Comparison of ENCODE assay signal across 11 mouse cellular contexts in genomic region chr13:52476222-52476621, GRCm38 (mm10). TPM values are rescaled to one million over a fixed set of nuclear protein-coding genes. Genes with fewer than 3 reads are reported as not detected.
A peak's percentile ranks its signal among the peaks of the same experiment; 100 is the strongest.
DNase-seq lines count a peak whose midpoint lies in the region; ATAC-seq and TF ChIP-seq lines count a peak whose summit lies in the region.
"Had no signal": no experiment of that assay in that cellular context is flagged by ENCODE, and none has a peak within 500 bp of the region (broad histone marks: within the 10 kb centered on the region; RNA-seq: fewer than 3 reads in every experiment).

No protein-coding gene starts in this region.

- no peaks in the 10 kb centered on the region for H3K79me2 ChIP-seq in heart, adult 2 months (replicated peaks; ENCODE audit: control insufficient read depth, insufficient read depth, low read length)

- TF ChIP-seq EP300 in heart, adult 2 months (IDR thresholded peaks at IDR 0.05; ENCODE audit: insufficient read depth, low read depth, low read length), result no peak
- TF ChIP-seq EP300 in stomach, postnatal 0 days (optimal IDR thresholded peaks at IDR 0.05), result no peak

- H3K4me3 ChIP-seq in heart, adult 2 months, result no peak overlapping the region
- no peak overlapping the region for H3K4me3 ChIP-seq in midbrain, embryonic 14.5 days (replicated peaks; ENCODE audit: low read depth, low read length)
- H3K4me3 ChIP-seq in midbrain, embryonic 10.5 days, result no peak overlapping the region
- no peak overlapping the region for H3K4me3 ChIP-seq in stomach, postnatal 0 days (ENCODE audit: low read depth, low read length)
- H3K4me3 ChIP-seq: limb, embryonic 13.5 days; myocyte had no signal

- H3K27me3 ChIP-seq in heart, adult 2 months (ENCODE audit: control insufficient read depth, insufficient read depth, low read length), result no peaks in the 10 kb centered on the region
- H3K27me3 ChIP-seq in midbrain, embryonic 14.5 days (ENCODE audit: control insufficient read depth, insufficient read depth, low read length), result no peaks in the 10 kb centered on the region
- peaks cover 18% of the 10 kb centered on the region; the same call in 1 of the 2 replicates for H3K27me3 ChIP-seq in midbrain, embryonic 10.5 days (ENCODE audit: low read depth, poor library complexity, severe bottlenecking)
- no peaks in the 10 kb centered on the region for H3K27me3 ChIP-seq in stomach, postnatal 0 days (ENCODE audit: control insufficient read depth, insufficient read depth, low read length)
- H3K27me3 ChIP-seq: limb, embryonic 13.5 days had no signal

- DNase-seq in heart, adult 2 months, result no peak
- DNase-seq in heart, adult 8-10 months (ENCODE audit: low spot score), result no peak
- peak; percentile 31 for DNase-seq in midbrain, embryonic 14.5 days
- DNase-seq in midbrain, embryonic 10.5 days (ENCODE audit: low spot score), result no peak
- no peak for DNase-seq in stomach, postnatal 0 days (ENCODE audit: low spot score)
- no peak for DNase-seq in left cerebral cortex, adult 18-20 months (ENCODE audit: low spot score in 2 of 2)
- DNase-seq in adrenal gland, adult (ENCODE audit: inconsistent age in 2 of 2, low spot score in 1 of 2), result no peak
- DNase-seq: cerebellum, adult 11 months had no signal

- WGBS in heart, adult 2 months, result 58% methylated on average over 3 of the region's 3 CpGs
- 58% methylated on average over 3 of the region's 3 CpGs for WGBS in midbrain, embryonic 14.5 days
- WGBS in midbrain, embryonic 10.5 days, result 62% methylated on average over 3 of the region's 3 CpGs
- WGBS in stomach, postnatal 0 days, result 60% methylated on average over 3 of the region's 3 CpGs

- H3K4me2 ChIP-seq in midbrain, embryonic 14.5 days (ENCODE audit: low read length), result no peak overlapping the region
- no peak overlapping the region for H3K4me2 ChIP-seq in stomach, postnatal 0 days (replicated peaks; ENCODE audit: low read depth)
- H3K4me2 ChIP-seq: limb, embryonic 13.5 days had no signal

- no peak overlapping the region for H3K27ac ChIP-seq in heart, adult 2 months
- no peak overlapping the region for H3K27ac ChIP-seq in midbrain, embryonic 14.5 days (replicated peaks; ENCODE audit: low read depth, low read length)
- H3K27ac ChIP-seq in midbrain, embryonic 10.5 days (replicated peaks), result no peak overlapping the region
- no peak overlapping the region for H3K27ac ChIP-seq in stomach, postnatal 0 days (replicated peaks)
- H3K27ac ChIP-seq: limb, embryonic 13.5 days had no signal

- H3K9ac ChIP-seq in heart, adult 2 months (ENCODE audit: low read depth, low read length), result no peak overlapping the region
- no peak overlapping the region for H3K9ac ChIP-seq in midbrain, embryonic 14.5 days (replicated peaks; ENCODE audit: low read length)
- no peak overlapping the region for H3K9ac ChIP-seq in stomach, postnatal 0 days (ENCODE audit: low read length)
- H3K9ac ChIP-seq: limb, embryonic 13.5 days had no signal

- ATAC-seq in midbrain, embryonic 14.5 days (ENCODE audit: low FRiP score, low TSS enrichment), result no peak
- 0 out of 2 replicates have a peak, but pooled peaks have one; percentile 36 for ATAC-seq in common myeloid progenitor, adult 5-6 weeks (replicated peaks; ENCODE audit: low read depth, poor library complexity, severe bottlenecking)
- no peak for ATAC-seq in stomach, postnatal 0 days (ENCODE audit: low FRiP score, low TSS enrichment)

- TF ChIP-seq POLR2A in heart, adult 2 months (IDR thresholded peaks at IDR 0.05; ENCODE audit: insufficient read depth, low read depth, low read length), result no peak

- H3K9me3 ChIP-seq in midbrain, embryonic 14.5 days (ENCODE audit: control insufficient read depth, low read length), result no peaks in the 10 kb centered on the region
- H3K9me3 ChIP-seq in midbrain, embryonic 10.5 days (replicated peaks), result no peaks in the 10 kb centered on the region
- H3K9me3 ChIP-seq in stomach, postnatal 0 days (ENCODE audit: control insufficient read depth, low read length), result no peaks in the 10 kb centered on the region
- H3K9me3 ChIP-seq: limb, embryonic 13.5 days had no signal

- H3K36me3 ChIP-seq in heart, adult 2 months (ENCODE audit: control insufficient read depth, insufficient read depth, low read length), result no peaks in the 10 kb centered on the region
- H3K36me3 ChIP-seq in midbrain, embryonic 14.5 days (ENCODE audit: control insufficient read depth, insufficient read depth, low read length), result no peaks in the 10 kb centered on the region
- no peaks in the 10 kb centered on the region for H3K36me3 ChIP-seq in midbrain, embryonic 10.5 days
- H3K36me3 ChIP-seq in stomach, postnatal 0 days (ENCODE audit: control insufficient read depth, insufficient read depth, low read length), result no peaks in the 10 kb centered on the region
- H3K36me3 ChIP-seq: limb, embryonic 13.5 days had no signal

- intact Hi-C loops in heart, adult 2 months (cut with DNase I), result no loop called here

- peak; percentile 49 for TF ChIP-seq CTCF in heart, adult 2 months (IDR thresholded peaks at IDR 0.05)
- peak; percentile 58 for TF ChIP-seq CTCF in stomach, postnatal 0 days (IDR thresholded peaks at IDR 0.05; ENCODE audit: low read depth)

- no peaks in the 10 kb centered on the region for H3K4me1 ChIP-seq in heart, adult 2 months (ENCODE audit: control insufficient read depth, insufficient read depth, low read length)
- no peaks in the 10 kb centered on the region for H3K4me1 ChIP-seq in midbrain, embryonic 14.5 days (ENCODE audit: control insufficient read depth, insufficient read depth, low read length)
- H3K4me1 ChIP-seq in midbrain, embryonic 10.5 days, result 0 out of 2 replicates have a peak, but pooled peaks cover 8% of the 10 kb centered on the region
- no peaks in the 10 kb centered on the region for H3K4me1 ChIP-seq in stomach, postnatal 0 days (replicated peaks; ENCODE audit: control insufficient read depth, insufficient read depth)
- H3K4me1 ChIP-seq: limb, embryonic 13.5 days had no signal

RNA-seq across cellular contexts. Expression of gene Diras2, which starts 54.9 kb away (rescaled TPM):
- total RNA-seq in heart, adult 2 months (2021), result under 1 TPM; 0.18 to 0.32 TPM
- polyA plus RNA-seq in heart, adult 2 months (2012; rRNA removed), result 0.61 and 0.78 TPM in 2 replicates
- total RNA-seq in heart, adult 8-10 months (2022), result under 1 TPM; 0.13 to 0.31 (median 0.21) TPM
- 3.9 and 5.7 TPM in 2 replicates for polyA plus RNA-seq in midbrain, embryonic 14.5 days (2014; fragmentation: Nextera tagmentation; extraction: Ambion mirVana)
- polyA plus RNA-seq in midbrain, embryonic 10.5 days (2016; fragmentation: Nextera tagmentation; extraction: Ambion mirVana), result 0.04 and 0.09 TPM in 2 replicates
- total RNA-seq in common myeloid progenitor, adult 5-6 weeks (2017), result 1.5 and 2.0 TPM in 2 replicates
- 0.31 and 0.39 TPM in 2 replicates for polyA plus RNA-seq in stomach, postnatal 0 days (2015; fragmentation: Nextera tagmentation; extraction: Ambion mirVana)
- total RNA-seq in left cerebral cortex, adult 18-20 months (2021), result 100 to 1,000 TPM; 149 to 165 TPM

Comparison
In these comparisons a context has a peak if more than half of its experiments do, and no peak if none do; other contexts are left out.
1. RNA of gene Diras2, which starts 54.9 kb away (total RNA-seq): 149 to 165 TPM in left cerebral cortex, adult 18-20 months; 1.5 to 2.0 TPM in common myeloid progenitor, adult 5-6 weeks, 0.18 to 0.32 TPM in heart, adult 2 months and 0.13 to 0.31 TPM in heart, adult 8-10 months; every median in the first group is over 10 times any median in the second.